Mouse (Mus musculus) embryonic fibroblast, embryonic 13.5 days (primary cell): ENCODE results near the gene Tnf.

Source experiments
- CTCF ChIP-seq: IDR thresholded peaks from 2 replicates; pipeline ENCODE4 v1.5.1; 2011; ENCODE audit warnings: mild to moderate bottlenecking, control low read depth, low read length, moderate library complexity, borderline replicate concordance; ENCODE audit not compliant: insufficient read depth
- POLR2A ChIP-seq: IDR thresholded peaks from 2 replicates; pipeline ENCODE4 v1.6.1; 2011; ENCODE audit warnings: low read depth, mild to moderate bottlenecking, control low read depth, low read length, moderate library complexity

DNA sequence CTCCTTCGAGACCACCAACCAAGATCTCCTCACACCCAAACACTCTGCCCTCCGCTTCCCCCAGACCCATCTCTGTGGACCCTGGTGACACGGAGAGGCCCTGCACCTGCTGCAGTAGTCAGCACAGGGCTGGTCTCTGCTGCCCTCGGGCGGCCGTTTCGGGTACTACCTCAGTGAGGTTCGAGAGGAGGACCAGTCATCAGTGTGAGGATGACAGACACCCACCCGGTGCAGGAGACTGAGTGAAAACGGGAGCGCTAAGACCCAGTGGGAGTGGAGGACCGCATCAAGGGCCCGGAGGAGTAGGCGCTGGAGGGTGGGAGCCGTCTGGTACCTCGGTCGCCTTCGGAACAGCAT, 34.6 kb upstream of the Tnf start:
- TF ChIP-seq POLR2A = 0 out of 2 replicates have a peak, but pooled peaks have one; percentile 28
- TF ChIP-seq CTCF = peak; percentile 88
